Mouse (Mus musculus) thymus, postnatal 36 days (tissue): ENCODE results near the gene Cask.

Experiments
- DNase-seq, 2 experiments: peaks; one replicate each; pipeline ENCODE4 v3.0.0; 2022; ENCODE audit warnings: mixed read lengths in 2 of 2

Cask gene

GRCm38 (mm10) chrX:13718283-13718682 lies 132.9 kb downstream of the Cask start:
- DNase-seq: no peak

DNA sequence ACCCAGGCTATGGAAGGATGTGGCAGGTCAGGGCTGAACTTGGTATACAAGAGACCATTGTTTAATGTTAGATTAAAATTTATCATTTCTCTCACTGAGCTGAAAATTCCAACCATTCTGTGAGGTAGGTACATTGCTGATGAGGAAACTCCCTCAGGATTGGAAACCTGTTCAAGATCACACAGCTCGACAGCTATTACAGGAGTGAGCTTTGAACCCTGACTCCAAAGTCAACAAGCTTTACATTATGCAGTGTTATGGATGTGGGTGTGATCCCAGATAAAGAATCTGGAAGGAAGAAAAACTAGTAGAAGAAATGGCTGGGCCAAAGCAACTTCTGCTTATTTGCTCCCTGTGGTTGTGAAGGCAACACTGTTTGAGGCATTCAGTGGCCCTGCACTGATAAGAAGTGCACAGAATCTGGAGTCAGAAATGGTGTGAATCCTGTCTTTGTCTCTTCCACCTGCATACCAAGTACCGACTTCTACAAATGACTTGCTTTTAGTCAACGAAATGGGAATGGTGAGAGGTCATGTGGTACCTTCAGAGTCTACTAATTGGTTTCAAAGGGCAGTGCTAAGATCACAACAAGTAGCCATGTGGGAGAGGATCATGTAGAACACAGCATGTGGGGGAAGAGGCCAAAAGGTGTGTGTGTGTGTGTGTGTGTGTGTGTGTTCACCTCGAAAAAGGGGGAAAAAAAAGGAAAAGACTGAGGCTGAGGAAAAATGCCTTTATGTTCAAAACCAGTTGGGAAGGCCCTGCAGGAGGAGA lies 134.2 kb downstream of the Cask start:
- DNase-seq: no peak

DNA sequence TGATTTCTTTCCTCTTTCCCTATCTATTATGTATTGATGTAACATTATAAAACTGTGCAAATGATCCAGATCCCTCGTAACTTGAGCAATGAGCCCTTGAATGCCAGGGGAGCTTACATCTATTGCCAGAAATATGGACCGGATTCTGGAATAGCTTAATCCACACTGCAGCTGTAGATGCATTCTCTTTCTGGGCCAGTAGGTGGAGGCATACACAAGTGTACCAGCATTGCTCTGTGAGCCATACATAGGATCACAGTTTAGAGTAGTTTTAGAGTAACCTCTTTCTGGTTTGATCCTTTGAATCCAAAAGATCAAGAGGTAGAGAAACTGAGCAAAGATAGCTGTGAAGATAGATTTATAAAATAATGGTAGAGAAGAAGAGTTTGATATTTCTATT lies 141.0 kb downstream of the Cask start:
- peak; percentile 6 to 8 for DNase-seq

- no peak for DNase-seq
These were observed 146.1 kb downstream of the Cask start for GRCm38 (mm10) chrX:13705051-13705450.

DNA sequence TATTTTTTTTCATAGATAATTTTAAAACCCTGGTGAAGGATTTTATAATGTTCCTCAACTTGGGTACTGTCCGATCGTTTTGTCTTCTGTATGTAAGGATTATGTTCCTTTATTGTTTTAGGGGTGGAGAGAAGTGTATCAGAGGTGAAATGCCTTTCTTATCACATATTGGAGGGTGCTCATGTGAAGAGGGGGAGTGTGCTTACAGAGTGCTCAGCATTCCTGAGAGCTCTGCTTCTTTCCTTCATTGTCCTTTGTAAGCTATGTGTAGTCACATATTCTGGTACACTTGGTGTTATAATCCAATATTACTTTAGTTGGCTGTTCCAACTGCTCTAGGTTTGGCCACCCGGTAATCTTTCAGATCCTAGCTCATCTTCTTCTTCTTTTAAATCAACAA lies 150.5 kb downstream of the Cask start:
- no peak for DNase-seq

DNA sequence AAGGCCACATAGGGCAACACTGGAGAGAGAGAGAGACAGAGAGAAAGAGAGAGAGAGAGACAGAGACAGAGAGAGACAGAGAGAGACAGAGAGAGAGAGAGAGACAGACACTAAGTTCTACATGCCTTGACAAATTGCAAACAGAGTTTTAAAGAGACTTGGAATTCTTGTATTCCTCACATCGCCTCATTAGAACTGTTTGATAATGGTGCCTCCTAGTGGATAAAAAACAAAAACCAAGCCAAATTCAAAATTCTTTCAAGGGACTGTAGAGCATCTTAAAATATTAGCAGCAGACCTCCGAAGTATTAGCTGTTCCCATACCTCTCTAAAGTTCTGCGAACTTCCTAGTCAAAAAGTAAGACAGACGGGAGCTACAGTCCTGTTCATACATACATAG lies 159.3 kb downstream of the Cask start:
- no peak for DNase-seq

GRCm38 (mm10) chrX:13688356-13688755 lies 162.8 kb downstream of the Cask start:
- DNase-seq: no peak

DNA sequence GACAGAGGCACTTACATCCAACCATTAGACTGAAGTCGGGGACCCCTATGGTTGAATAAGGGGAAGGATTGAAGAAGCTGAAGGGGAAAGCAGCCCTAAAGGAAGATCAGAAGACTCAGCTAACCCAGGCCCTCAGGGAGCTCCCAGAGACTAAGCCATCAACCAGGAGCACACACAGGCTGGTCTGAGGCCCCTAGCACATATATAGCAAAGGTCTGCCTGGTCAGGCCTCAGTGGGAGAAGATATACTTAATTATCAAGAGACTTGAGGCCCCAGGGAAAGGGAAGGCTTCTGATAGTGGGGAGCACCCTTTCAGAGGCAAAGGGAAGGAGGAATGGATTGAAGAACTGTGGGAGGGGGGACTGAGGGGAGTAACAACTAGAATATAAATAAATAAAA lies 164.6 kb downstream of the Cask start:
- DNase-seq: no peak

GRCm38 (mm10) chrX:13681748-13682147 lies 169.4 kb downstream of the Cask start:
- DNase-seq: no peak

GRCm38 (mm10) chrX:13673001-13673400 lies 178.2 kb downstream of the Cask start:
- no peak for DNase-seq

DNA sequence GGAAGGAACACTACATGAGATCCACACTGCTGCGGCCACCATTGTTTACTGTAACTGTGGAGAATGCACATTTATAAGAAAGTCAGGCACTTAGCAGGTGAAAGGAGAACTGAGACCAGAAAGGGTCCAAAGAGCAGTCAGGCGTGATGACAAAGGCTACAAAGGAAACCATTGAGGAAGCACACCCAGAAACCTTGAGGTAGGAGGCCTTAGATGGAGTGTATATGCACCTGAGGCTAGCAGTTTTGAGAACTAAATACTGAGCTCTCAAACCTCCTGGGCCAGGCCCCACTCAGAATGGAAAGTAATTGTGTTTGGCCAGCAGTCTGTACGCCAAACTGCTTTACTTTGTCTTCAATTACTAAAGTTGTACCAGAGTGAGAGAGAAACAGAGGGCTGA lies 180.8 kb downstream of the Cask start:
- no peak for DNase-seq

DNA sequence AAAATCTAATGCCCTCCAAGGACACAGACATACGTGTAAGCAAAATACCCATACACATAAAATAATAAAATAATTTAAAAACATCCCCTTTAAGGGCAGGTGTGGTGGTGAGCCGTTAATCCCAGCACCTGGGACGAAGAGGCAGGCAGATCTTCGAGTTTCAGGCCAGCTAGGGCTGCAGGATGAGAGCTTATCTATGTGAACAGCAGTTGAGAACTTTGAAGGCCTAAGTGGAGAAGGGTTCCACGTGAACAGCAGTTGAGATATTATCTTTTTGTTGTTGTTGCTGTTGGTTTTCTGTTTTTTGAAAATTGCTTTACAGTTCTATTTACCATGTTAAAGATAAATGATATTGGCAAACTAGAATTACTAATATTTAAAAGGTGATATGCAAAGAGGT lies 182.3 kb downstream of the Cask start:
- DNase-seq: no peak

GRCm38 (mm10) chrX:13661063-13661462 lies 190.1 kb downstream of the Cask start, which contains the start of gene Gpr82:
Gpr82 (plus strand) TSS chrX:13661363.
- no peak for DNase-seq

GRCm38 (mm10) chrX:13659201-13659890 lies 191.8 kb downstream of the Cask start:
- no peak for DNase-seq

GRCm38 (mm10) chrX:13658616-13659140 lies 192.5 kb downstream of the Cask start:
- no peak for DNase-seq

GRCm38 (mm10) chrX:13656721-13657120 lies 194.4 kb downstream of the Cask start:
- DNase-seq: peak; percentile 23

GRCm38 (mm10) chrX:13655906-13656305 lies 195.3 kb downstream of the Cask start:
- DNase-seq: no peak

DNA sequence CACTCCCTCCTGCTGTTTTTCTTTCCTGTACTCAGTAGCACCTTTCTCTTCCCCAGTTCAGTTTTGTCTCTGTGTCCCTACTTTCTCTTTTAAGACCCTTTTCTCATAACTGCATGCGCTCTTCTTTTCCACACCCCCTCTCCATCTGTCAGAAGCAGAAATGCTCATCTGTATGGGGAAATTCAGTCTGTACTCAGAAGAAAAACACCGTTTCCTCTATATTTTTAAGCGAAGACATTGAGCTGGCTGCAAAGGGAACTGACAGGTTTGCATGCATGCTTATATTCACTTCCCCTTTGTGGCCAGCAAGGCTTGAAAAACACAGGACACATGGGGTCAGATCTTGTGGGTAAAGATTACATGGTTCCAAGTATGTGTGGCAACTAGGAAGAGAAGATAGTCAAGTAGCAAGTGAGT lies 196.2 kb downstream of the Cask start:
- no peak for DNase-seq

GRCm38 (mm10) chrX:13652291-13652690 lies 198.9 kb downstream of the Cask start:
- DNase-seq: no peak

DNA sequence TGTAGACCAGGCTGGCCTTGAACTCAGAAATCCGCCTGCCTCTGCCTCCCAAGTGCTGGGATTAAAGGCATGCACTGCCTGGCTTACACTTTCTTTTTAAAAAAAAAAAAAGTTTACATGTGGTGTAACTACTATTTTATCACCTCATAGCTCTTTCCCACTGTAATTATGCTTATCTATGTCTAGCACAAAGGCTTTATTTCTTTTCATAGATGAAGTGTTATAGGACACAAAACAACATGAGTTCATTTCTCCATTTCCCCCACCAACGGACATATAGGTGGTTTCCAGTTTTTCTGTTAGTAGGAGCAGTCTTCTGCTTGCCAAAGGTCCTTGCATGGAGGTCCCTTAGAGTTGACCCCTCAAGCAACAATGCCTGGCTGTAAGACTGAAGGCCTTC lies 199.3 kb downstream of the Cask start:
- DNase-seq: no peak

DNA sequence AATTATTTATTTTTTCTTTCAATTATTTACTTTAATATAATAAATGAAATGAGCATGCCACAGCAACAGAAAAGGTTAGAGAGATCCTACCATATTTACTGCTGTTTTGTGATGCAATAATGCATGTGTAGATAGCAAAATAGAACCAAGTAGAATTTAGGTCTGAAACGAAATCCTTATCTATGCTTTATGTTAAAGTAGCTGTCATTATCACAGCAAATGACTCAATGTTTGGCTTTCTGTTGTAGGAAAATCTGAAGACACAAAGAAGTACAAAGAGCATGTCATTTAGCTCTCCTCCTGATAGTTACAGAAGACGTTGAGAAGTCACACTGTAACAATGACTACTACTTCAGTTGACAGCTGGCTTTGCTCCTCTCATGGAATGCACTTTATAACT lies 212.3 kb downstream of the Cask start:
- no peak for DNase-seq

- DNase-seq: no peak
These were observed 214.8 kb downstream of the Cask start for GRCm38 (mm10) chrX:13636398-13636797.

- DNase-seq: no peak
These were observed 219.4 kb downstream of the Cask start, which contains the start of gene Gpr34 for GRCm38 (mm10) chrX:13631599-13632283. Gpr34 (plus strand) TSS chrX:13632089.
